Mouse (Mus musculus): Measurements from ENCODE around the gene Mtfr2. TPM values are rescaled to one million over a fixed set of nuclear protein-coding genes. Genes with fewer than 3 reads are reported as not detected.

Gene Mtfr2
- polyA plus RNA-seq (2016; fragmentation: Nextera tagmentation; extraction: Ambion mirVana): 2.3 and 2.7 TPM in 2 replicates

DNA sequence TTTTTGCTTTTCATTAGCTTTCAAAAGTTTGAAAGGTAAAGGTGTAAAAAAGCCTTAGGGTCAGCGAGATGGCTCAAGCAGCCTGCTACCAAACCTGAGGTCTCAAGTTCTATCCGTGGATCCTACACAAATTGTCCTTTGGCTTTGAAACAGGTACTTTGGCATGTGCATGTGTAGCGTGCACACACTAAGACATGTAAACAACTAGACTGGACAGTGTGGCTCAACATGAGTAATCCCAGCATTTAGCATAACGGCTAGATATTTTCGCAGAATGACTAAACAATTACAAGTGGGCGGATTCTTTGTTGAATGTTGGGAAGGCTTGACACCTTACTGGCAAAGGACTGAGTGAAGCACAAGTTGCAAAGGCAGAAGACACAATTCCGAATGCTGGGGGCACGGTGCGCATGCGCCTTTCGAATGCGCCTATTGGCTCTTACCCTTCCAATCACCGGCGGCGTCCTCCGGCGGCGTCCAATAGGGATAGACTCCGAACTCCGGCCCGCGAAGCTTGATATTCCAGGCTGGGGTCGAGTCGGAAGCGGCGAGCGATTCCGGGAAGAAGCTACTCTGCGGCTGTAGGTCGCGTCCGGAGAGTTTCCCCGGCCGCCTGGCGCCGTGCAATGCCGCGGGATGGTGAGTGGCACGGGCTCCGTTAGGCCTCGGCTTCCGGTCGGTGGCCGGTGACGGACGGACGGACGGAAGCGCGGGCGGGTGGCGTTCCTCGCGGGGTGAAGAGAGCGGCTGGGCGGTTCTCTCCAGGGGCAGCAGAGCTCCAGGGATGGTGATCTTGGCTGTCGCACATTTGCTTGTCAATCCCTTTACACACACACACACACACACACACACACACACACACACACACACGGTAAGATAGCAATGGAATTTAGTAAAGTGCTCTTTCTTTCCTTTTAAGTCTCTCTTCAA, at the start of gene Mtfr2:
Mtfr2 (plus strand) TSS at position 486 of the 930 bp plus-strand sequence.
- H3K27me3 ChIP-seq: no peaks in the 10 kb centered on the region
- ATAC-seq (ENCODE audit: insufficient number of reproducible peaks, insufficient read depth, low FRiP score, low TSS enrichment): peak; percentile 92
- peak within 1 kb of the TSS; percentile 72 for H3K4me3 ChIP-seq
- peak within 1 kb of the TSS; percentile 64 for H3K9ac ChIP-seq
- peaks cover 30% of the 10 kb centered on the region for H3K36me3 ChIP-seq
- peak within 1 kb of the TSS; percentile 75 for H3K4me2 ChIP-seq (replicated peaks)
- 2% methylated on average over 58 of the region's 58 CpGs for WGBS
- H3K4me1 ChIP-seq: peaks cover 9% of the 10 kb centered on the region; the same call in 1 of the 2 replicates
- peak within 1 kb of the TSS; percentile 12 for H3K27ac ChIP-seq
- H3K9me3 ChIP-seq: no peaks in the 10 kb centered on the region

GRCm38 (mm10) chr10:20298152-20298920, 49.2 kb upstream of the Mtfr2 start:
- ATAC-seq (ENCODE audit: insufficient number of reproducible peaks, insufficient read depth, low FRiP score, low TSS enrichment): no peak
- H3K27me3 ChIP-seq: no peaks in the 10 kb centered on the region
- no peak overlapping the region for H3K27ac ChIP-seq
- H3K9me3 ChIP-seq: no peaks in the 10 kb centered on the region
- WGBS: 41% methylated on average over 3 of the region's 3 CpGs
- no peaks in the 10 kb centered on the region for H3K36me3 ChIP-seq
- no peak overlapping the region for H3K4me2 ChIP-seq (replicated peaks)
- H3K9ac ChIP-seq: no peak overlapping the region
- H3K4me3 ChIP-seq: no peak overlapping the region
- no peaks in the 10 kb centered on the region for H3K4me1 ChIP-seq

DNA sequence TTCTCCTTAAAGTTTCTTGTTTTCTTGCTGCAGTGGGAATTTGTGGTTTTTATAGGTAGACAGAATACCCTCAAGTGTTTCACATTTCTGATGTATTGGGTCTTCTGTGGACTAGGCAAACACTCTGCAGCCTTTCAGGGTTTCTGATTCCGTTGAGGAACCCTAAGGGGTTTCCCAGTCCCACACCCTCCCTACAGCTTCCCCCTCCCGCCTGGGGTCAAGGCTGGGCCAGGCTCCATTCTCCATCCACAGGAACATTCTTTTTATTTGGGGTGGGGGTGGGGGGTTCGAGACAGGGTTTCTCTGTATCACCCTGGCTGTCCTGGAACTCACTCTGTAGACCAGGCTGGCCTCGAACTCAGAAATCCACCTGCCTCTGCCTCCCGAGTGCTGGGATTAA, 48.5 kb upstream of the Mtfr2 start:
- Histone ChIP-seq H3K9me3 (no peaks in the 10 kb centered on the region), H3K4me3 (no peak overlapping the region), H3K27ac (no peak overlapping the region), H3K27me3 (no peaks in the 10 kb centered on the region), H3K4me1 (no peaks in the 10 kb centered on the region), H3K4me2 (replicated peaks) (no peak overlapping the region), H3K36me3 (no peaks in the 10 kb centered on the region), H3K9ac (no peak overlapping the region)
- ATAC-seq (ENCODE audit: insufficient number of reproducible peaks, insufficient read depth, low FRiP score, low TSS enrichment): no peak
- WGBS: 66% methylated on average over 5 of the region's 5 CpGs

GRCm38 (mm10) chr10:20310969-20311769, 36.4 kb upstream of the Mtfr2 start:
- Histone ChIP-seq H3K27ac (peak overlapping the region; percentile 100), H3K9ac (peak overlapping the region; percentile 88), H3K36me3 (no peaks in the 10 kb centered on the region; the same call in 1 of the 2 replicates), H3K27me3 (no peaks in the 10 kb centered on the region), H3K9me3 (no peaks in the 10 kb centered on the region), H3K4me3 (peak overlapping the region; percentile 86), H3K4me2 (replicated peaks) (peak overlapping the region; percentile 58), H3K4me1 (peaks cover 14% of the 10 kb centered on the region; the same call in 1 of the 2 replicates)
- 50% methylated on average over 11 of the region's 11 CpGs for WGBS
- no peak for ATAC-seq (ENCODE audit: insufficient number of reproducible peaks, insufficient read depth, low FRiP score, low TSS enrichment)

DNA sequence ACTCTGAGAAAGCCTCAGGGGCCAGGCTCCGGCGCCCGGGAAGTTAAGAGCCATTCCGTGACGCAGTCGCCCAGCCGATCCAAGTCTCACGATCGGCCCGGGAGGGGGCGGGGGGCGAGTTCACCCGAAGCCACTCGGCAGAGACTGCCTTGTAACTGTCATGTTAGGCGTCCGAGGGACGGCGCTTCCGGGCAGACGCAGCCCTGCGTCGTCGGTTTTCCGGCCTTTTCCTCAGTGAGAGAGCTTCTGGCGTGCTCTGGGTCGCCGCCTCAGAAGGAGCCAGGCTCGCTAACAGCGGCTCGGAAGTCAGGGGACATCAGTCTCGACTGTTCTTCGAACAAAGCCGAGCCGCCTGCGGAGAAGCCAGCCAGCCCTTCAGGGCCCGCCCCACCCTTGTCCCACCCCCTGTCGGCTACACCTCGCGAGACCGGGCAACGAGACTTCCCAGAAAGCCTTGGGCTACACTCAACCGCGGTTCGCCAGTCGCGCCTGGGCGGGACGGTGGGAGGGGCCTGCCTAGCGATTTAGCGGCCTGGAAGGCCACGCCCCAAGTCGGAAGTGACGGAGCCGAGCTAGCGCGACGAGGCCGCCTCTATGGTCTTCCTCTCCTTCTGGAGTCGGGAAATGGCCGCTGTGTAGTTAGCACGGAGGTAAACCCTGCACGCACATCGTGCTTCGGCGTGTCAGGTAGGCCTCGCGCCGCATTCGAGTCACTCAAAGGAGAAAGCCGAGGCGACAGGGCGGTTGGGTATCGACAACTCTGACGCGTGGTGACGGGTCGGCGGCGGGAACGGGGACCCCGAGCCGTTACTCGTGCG, 35.4 kb upstream of the Mtfr2 start, which contains the start of gene Bclaf1:
Bclaf1 (plus strand) TSS at position 552 of the 818 bp plus-strand sequence.
- Histone ChIP-seq H3K36me3 (no peaks in the 10 kb centered on the region; the same call in 1 of the 2 replicates), H3K27ac (peak within 1 kb of the TSS; percentile 100), H3K4me1 (peaks cover 14% of the 10 kb centered on the region; the same call in 1 of the 2 replicates), H3K9me3 (no peaks in the 10 kb centered on the region), H3K27me3 (no peaks in the 10 kb centered on the region), H3K4me3 (peak within 1 kb of the TSS; percentile 86), H3K9ac (peak within 1 kb of the TSS; percentile 88), H3K4me2 (replicated peaks) (peak within 1 kb of the TSS; percentile 70)
- peak; percentile 99 for ATAC-seq (ENCODE audit: insufficient number of reproducible peaks, insufficient read depth, low FRiP score, low TSS enrichment)
- under 1% methylated on average over 84 of the region's 84 CpGs for WGBS

GRCm38 (mm10) chr10:20312736-20313301, 34.8 kb upstream of the Mtfr2 start:
- H3K4me1 ChIP-seq: peaks cover 14% of the 10 kb centered on the region; the same call in 1 of the 2 replicates
- peak overlapping the region; percentile 88 for H3K9ac ChIP-seq
- under 1% methylated on average over 48 of the region's 54 CpGs for WGBS
- H3K9me3 ChIP-seq: no peaks in the 10 kb centered on the region
- peak overlapping the region; percentile 86 for H3K4me3 ChIP-seq
- H3K27ac ChIP-seq: peak overlapping the region; percentile 100
- H3K27me3 ChIP-seq: no peaks in the 10 kb centered on the region
- peak overlapping the region; percentile 70 for H3K4me2 ChIP-seq (replicated peaks)
- H3K36me3 ChIP-seq: peaks cover 5% of the 10 kb centered on the region; the same call in 1 of the 2 replicates
- ATAC-seq (ENCODE audit: insufficient number of reproducible peaks, insufficient read depth, low FRiP score, low TSS enrichment): peak; percentile 75

DNA sequence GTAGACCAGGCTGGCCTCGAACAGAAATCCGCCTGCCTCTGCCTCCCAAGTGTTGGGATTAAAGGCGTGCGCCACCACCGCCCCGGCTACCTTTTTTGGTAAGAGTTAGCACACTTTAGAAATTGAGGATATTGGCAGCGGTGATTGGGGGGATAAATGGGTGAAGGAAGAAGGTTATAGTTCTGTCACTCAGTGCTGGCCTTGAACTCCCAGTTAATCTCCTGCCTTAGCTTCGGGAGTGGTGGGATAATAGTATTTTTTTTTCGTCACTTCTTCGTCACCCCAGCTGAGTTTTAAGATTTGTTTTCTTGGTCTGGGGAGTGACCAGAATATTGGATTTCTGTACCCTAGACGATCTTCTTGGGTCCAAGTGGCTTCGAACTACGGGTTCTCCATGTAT, 34.1 kb upstream of the Mtfr2 start:
- peaks cover 14% of the 10 kb centered on the region; the same call in 1 of the 2 replicates for H3K4me1 ChIP-seq
- WGBS: 48% methylated on average over 13 of the region's 13 CpGs
- peak overlapping the region; percentile 70 for H3K4me2 ChIP-seq (replicated peaks)
- no peaks in the 10 kb centered on the region for H3K9me3 ChIP-seq
- H3K27me3 ChIP-seq: no peaks in the 10 kb centered on the region
- peak overlapping the region; percentile 88 for H3K9ac ChIP-seq
- no peak overlapping the region for H3K27ac ChIP-seq
- peak overlapping the region; percentile 86 for H3K4me3 ChIP-seq
- no peak for ATAC-seq (ENCODE audit: insufficient number of reproducible peaks, insufficient read depth, low FRiP score, low TSS enrichment)
- peaks cover 11% of the 10 kb centered on the region; the same call in 1 of the 2 replicates for H3K36me3 ChIP-seq

DNA sequence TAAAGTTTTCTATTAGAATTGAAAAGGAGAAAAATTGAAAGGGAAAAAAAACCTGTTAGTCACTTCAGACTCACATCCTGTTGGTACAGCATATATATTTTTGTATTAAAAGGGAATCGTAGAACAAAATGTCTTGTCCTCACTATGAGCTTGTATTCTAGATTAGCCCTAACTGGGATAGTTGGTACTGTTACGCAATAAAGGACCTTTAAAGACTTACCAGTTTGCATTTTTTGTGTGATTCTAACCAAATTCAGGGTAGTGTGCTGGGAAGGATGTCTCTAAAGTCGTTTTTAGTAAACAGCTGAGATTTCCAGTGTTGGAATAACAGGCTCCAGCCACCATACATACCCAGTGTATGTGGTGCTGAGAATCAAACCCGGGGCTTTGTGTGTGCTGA, 33.6 kb upstream of the Mtfr2 start:
- Histone ChIP-seq H3K4me3 (no peak overlapping the region), H3K36me3 (peaks cover 15% of the 10 kb centered on the region; the same call in 1 of the 2 replicates), H3K4me1 (peaks cover 14% of the 10 kb centered on the region; the same call in 1 of the 2 replicates), H3K4me2 (replicated peaks) (peak overlapping the region; percentile 70), H3K27me3 (no peaks in the 10 kb centered on the region), H3K27ac (no peak overlapping the region), H3K9ac (no peak overlapping the region), H3K9me3 (no peaks in the 10 kb centered on the region)
- WGBS: 84% methylated on average over 4 of the region's 4 CpGs
- no peak for ATAC-seq (ENCODE audit: insufficient number of reproducible peaks, insufficient read depth, low FRiP score, low TSS enrichment)

DNA sequence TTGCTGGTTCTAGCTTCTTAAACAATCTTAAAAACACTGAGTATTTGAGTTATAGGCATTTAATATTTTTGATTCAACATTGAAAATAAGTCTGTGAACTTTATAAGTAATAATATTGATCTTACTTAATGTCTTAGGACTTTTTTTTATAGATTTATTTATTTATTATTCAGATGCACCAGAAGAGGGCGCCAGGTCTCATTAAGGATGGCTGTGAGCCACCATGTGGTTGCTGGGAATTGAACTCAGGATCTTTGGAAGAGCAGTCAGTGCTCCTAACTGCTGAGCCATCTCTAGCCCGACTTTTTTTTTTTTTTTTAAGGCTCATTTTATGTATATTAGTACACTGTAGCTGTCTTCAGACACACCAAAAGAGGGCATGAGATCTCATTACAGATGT, 32.8 kb upstream of the Mtfr2 start:
- ATAC-seq (ENCODE audit: insufficient number of reproducible peaks, insufficient read depth, low FRiP score, low TSS enrichment): no peak
- H3K27ac ChIP-seq: no peak overlapping the region
- H3K27me3 ChIP-seq: no peaks in the 10 kb centered on the region
- no peak overlapping the region for H3K9ac ChIP-seq
- peaks cover 20% of the 10 kb centered on the region for H3K36me3 ChIP-seq
- H3K9me3 ChIP-seq: no peaks in the 10 kb centered on the region
- H3K4me3 ChIP-seq: no peak overlapping the region
- no peak overlapping the region for H3K4me2 ChIP-seq (replicated peaks)
- H3K4me1 ChIP-seq: peaks cover 14% of the 10 kb centered on the region; the same call in 1 of the 2 replicates
- WGBS: 59% methylated on average over 2 of the region's 2 CpGs

- Histone ChIP-seq H3K9me3 (no peaks in the 10 kb centered on the region), H3K36me3 (peaks cover 26% of the 10 kb centered on the region), H3K4me3 (no peak overlapping the region), H3K4me1 (peaks cover 8% of the 10 kb centered on the region; the same call in 1 of the 2 replicates), H3K4me2 (replicated peaks) (no peak overlapping the region), H3K27ac (no peak overlapping the region), H3K27me3 (no peaks in the 10 kb centered on the region), H3K9ac (no peak overlapping the region)
- no peak for ATAC-seq (ENCODE audit: insufficient number of reproducible peaks, insufficient read depth, low FRiP score, low TSS enrichment)
- 91% methylated on average over 5 of the region's 5 CpGs for WGBS
These were observed 30.1 kb upstream of the Mtfr2 start for GRCm38 (mm10) chr10:20317466-20317865.
